Mouse (Mus musculus) lung, embryonic 15.5 days (tissue): ENCODE data around the gene Ypel2. TPM values are rescaled to one million over a fixed set of nuclear protein-coding genes. Genes with fewer than 3 reads are reported as not detected.
A peak's percentile ranks its signal among the peaks of the same experiment; 100 is the strongest.

Experiments
- ATAC-seq: fragments of 200-750 bp; cut with Nextera tagmentation; 2 replicates; pipeline ENCODE4 v1.8.0; 2017; ENCODE audit warnings: moderate number of reproducible peaks, borderline replicate concordance; ENCODE audit not compliant: low FRiP score, low TSS enrichment; ENCODE audit errors: extremely low read depth
- H3K27ac ChIP-seq: fragments of 300-500 bp; sonication (generic); 2 replicates; pipeline ENCODE4 v1.5.1; 2015; ENCODE audit warnings: moderate library complexity, mild to moderate bottlenecking, inconsistent platforms
- H3K27me3 ChIP-seq: fragments of 300-500 bp; sonication (generic); 2 replicates; pipeline ENCODE4 v1.6.1; 2015; ENCODE audit warnings: inconsistent platforms
- H3K36me3 ChIP-seq: fragments of 300-500 bp; sonication (generic); 2 replicates; pipeline ENCODE4 v1.6.1; 2015; ENCODE audit warnings: inconsistent platforms
- H3K4me1 ChIP-seq: fragments of 300-500 bp; sonication (generic); 2 replicates; pipeline ENCODE4 v1.6.1; 2015; ENCODE audit warnings: inconsistent platforms
- H3K4me2 ChIP-seq: fragments of 300-500 bp; sonication (generic); 2 replicates; pipeline ENCODE4 v1.6.1; 2015; ENCODE audit warnings: inconsistent platforms, mild to moderate bottlenecking, moderate library complexity
- H3K4me3 ChIP-seq: fragments of 300-500 bp; sonication (generic); 2 replicates; pipeline ENCODE4 v1.5.1; 2015; ENCODE audit warnings: mild to moderate bottlenecking, inconsistent platforms
- H3K9ac ChIP-seq: fragments of 300-500 bp; sonication (generic); 2 replicates; pipeline ENCODE4 v1.6.1; 2015; ENCODE audit warnings: inconsistent platforms
- H3K9me3 ChIP-seq: fragments of 300-500 bp; sonication (generic); 2 replicates; pipeline ENCODE4 v1.6.1; 2016; ENCODE audit warnings: inconsistent platforms
- WGBS: fragments of 180-500 bp; shearing (Covaris S2); methylation state at CpG from one replicate; pipeline ENCODE4 v1.1.7; 2015; 5-methylcytosine and 5-hydroxymethylcytosine counted together
- polyA plus RNA-seq: library from polyadenylated mRNA; unstranded; fragments of >200 nt; fragmentation: Nextera tagmentation; extraction: Ambion mirVana; gene quantifications from 2 replicates; pipeline ENCODE4 v1.2.1, GENCODE M21; 2015

Gene Ypel2
- polyA plus RNA-seq, 1 experiment from 2014 or later = 9.4 TPM

DNA sequence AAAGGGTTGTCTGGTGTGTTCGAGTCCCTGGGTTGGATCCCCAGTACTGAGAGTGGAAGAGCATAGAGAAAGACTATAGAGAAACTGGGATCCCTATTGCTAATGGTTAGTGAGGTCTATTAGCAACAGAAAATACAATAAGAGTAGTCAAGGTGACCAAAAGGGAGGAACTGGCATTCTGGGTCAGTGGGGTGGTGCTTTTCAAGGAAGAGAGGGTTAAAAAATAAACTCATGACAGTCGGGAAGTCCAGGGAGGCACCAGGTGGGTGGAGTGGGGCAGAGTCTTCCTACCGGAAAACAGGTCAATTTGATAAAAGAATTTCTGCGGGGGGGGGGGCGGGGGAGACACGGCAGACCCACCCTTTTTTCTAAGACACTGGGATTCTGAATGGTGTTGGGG, 823 bp upstream of the Ypel2 start:
- 23% methylated on average over 6 of the region's 6 CpGs for WGBS
- H3K9ac ChIP-seq = peak overlapping the region; percentile 29; the same call in 1 of the 2 replicates
- no peaks in the 10 kb centered on the region for H3K36me3 ChIP-seq
- peak overlapping the region; percentile 97 for H3K4me3 ChIP-seq
- peaks cover 33% of the 10 kb centered on the region for H3K4me1 ChIP-seq
- ATAC-seq = no peak
- no peaks in the 10 kb centered on the region for H3K9me3 ChIP-seq
- H3K4me2 ChIP-seq = peak overlapping the region; percentile 85
- no peaks in the 10 kb centered on the region for H3K27me3 ChIP-seq
- H3K27ac ChIP-seq = peak overlapping the region; percentile 92

DNA sequence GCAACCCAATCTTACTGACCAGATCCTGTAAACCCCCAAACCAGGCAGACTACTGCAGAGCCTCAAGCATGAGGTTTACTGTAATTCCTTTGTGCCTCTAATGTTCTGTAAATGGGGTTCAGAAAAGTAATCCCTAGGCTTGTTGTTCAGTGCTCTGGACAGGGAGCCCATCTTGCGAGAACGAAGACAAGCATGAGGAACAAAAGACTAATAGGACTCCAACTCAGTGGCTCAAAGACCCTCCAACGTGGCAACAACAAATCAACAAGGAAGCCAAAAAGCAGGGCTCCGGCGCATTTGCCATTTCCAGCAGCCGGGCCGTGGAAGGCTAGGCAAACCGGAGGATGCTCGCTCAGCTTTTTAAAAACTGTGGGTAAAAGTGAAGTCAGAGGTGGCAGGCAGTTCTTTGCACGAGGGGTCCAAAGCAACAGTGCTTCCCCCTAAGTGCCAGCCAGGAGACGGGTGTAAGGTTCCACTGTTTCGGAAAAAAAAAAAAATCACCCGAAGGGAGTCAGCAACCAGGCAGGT, 982 bp downstream of the Ypel2 start:
- under 1% methylated on average over 13 of the region's 13 CpGs for WGBS
- Histone ChIP-seq H3K9me3 (no peaks in the 10 kb centered on the region), H3K4me2 (peak overlapping the region; percentile 85), H3K4me1 (peaks cover 33% of the 10 kb centered on the region), H3K27ac (peak overlapping the region; percentile 92), H3K27me3 (no peaks in the 10 kb centered on the region), H3K9ac (peak overlapping the region; percentile 69), H3K36me3 (no peaks in the 10 kb centered on the region), H3K4me3 (peak overlapping the region; percentile 97)
- ATAC-seq = no peak

DNA sequence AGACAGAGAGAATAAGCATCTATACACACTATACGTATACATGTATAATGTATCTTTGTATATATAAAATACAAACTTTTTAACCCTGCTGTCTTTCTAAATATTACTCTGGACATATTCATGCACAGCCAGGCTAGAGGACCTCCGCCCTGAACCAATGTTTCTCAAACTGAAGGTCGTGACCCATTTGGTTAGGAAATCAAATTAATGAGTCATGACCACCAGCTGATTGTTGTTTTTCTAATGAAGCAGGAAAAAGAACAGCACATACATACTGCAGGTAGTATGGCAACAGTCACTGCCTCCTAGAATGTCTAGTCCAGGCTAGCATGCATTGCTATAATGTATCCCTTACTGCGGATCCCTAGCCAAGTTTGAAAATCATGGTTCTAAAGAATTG, 2.3 kb downstream of the Ypel2 start:
- Histone ChIP-seq H3K4me1 (peaks cover 36% of the 10 kb centered on the region), H3K9ac (no peak overlapping the region), H3K27me3 (no peaks in the 10 kb centered on the region), H3K9me3 (no peaks in the 10 kb centered on the region), H3K36me3 (no peaks in the 10 kb centered on the region), H3K4me3 (no peak overlapping the region), H3K4me2 (no peak overlapping the region; the same call in 1 of the 2 replicates), H3K27ac (no peak overlapping the region)
- no peak for ATAC-seq
- 92% methylated on average over 4 of the region's 4 CpGs for WGBS

DNA sequence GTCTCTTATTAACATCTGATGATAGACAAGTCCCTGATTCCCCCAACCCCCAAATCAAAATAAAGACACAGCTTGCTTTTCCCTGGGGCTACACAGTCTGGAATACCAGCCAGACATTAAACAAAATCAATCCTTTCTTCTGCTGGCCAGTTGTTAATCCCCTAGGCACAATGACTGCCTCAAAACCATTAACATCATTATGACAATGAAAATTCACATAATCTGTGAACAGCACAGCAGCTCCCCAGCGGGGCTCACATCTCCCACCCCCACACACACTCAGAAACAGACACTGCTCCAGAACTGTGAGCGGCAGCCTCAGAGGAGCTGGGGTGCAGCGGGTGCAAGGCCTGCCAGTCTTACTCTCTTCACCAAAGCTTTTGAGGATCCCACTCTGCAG, 3.2 kb downstream of the Ypel2 start:
- H3K4me1 ChIP-seq = peaks cover 36% of the 10 kb centered on the region
- WGBS = 78% methylated on average over 3 of the region's 3 CpGs

DNA sequence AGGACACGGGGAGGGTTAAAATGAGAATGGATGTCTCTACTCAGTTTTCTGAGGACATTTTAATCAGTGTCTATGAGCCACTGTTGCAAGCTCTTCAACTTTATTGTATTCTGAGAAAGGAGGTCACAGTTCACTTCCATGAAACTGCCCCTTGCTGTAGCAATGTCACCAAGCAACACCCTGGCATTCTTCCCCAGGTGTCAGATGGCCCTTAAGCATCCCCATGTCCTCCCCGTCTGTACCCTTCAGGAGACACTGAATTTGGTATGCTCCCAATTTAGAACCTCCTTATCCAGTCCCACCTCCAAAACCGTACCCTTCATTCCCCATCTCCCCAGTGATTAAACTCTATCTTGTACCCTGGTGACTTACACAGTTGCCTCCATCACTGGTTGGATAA, 8.5 kb downstream of the Ypel2 start:
- H3K27me3 ChIP-seq = no peaks in the 10 kb centered on the region
- ATAC-seq = no peak
- H3K36me3 ChIP-seq = no peaks in the 10 kb centered on the region
- H3K4me3 ChIP-seq = no peak overlapping the region
- 0 out of 2 replicates have a peak, but pooled peaks cover 5% of the 10 kb centered on the region for H3K4me1 ChIP-seq
- H3K4me2 ChIP-seq = no peak overlapping the region
- H3K9me3 ChIP-seq = no peaks in the 10 kb centered on the region
- 77% methylated on average over 3 of the region's 3 CpGs for WGBS
- no peak overlapping the region for H3K9ac ChIP-seq
- H3K27ac ChIP-seq = no peak overlapping the region

More for the DNA sequence above, 3.2 kb downstream of the Ypel2 start:
- no peak overlapping the region for H3K4me3 ChIP-seq
- H3K9me3 ChIP-seq = no peaks in the 10 kb centered on the region
- H3K4me2 ChIP-seq = no peak overlapping the region
- no peak for ATAC-seq
- no peak overlapping the region for H3K27ac ChIP-seq
- no peaks in the 10 kb centered on the region for H3K27me3 ChIP-seq
- H3K36me3 ChIP-seq = no peaks in the 10 kb centered on the region
- H3K9ac ChIP-seq = no peak overlapping the region

DNA sequence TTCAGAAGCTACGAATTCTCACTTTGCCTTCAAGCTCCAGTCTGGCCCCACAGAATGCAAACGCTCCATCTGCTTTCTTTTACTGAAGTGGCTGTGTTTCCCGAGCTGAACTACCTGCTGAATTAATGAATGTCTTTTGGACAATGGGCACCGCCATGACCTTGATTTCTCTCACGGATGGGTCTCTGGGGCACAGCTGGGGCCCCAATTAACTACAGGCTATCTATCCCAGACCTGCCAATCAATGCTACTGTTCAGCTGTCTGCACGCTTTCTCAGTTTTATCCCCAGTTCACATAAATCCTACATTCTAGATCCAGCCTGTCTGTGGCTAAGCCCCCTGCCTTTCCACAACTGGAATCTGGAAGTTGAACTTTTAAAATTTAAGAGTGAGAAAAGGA, 10.5 kb downstream of the Ypel2 start:
- Histone ChIP-seq H3K27me3 (no peaks in the 10 kb centered on the region), H3K9ac (no peak overlapping the region), H3K4me2 (no peak overlapping the region), H3K9me3 (no peaks in the 10 kb centered on the region), H3K4me3 (no peak overlapping the region), H3K4me1 (0 out of 2 replicates have a peak, but pooled peaks cover 6% of the 10 kb centered on the region), H3K27ac (no peak overlapping the region), H3K36me3 (no peaks in the 10 kb centered on the region)
- ATAC-seq = no peak
- WGBS = 78% methylated on average over 6 of the region's 6 CpGs

DNA sequence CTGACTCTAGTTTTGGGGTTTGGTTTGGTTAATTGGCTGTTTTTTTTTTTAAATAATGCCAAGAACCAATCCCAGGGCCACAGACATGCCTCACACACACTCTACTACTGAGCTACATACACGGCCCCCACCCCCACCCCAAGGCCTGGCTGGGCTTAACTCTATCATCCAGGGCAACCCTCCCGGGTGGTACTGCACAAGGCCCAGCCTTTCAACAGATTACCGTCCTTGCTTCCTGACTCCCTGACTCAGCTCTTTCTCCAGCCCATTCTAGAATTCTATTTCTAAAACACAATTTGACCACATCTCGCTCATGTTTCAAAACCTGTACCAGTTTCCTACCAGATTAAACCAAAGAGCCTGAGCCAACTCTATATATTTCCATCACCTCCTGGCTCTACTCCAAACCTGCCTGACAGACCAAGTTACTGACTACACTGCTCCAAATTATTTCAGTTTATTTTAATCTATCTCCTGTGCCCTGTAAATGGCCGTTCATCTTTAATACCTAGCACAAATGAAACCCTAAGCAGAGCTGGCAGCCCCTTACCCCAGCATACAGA, 12.2 kb downstream of the Ypel2 start:
- no peak for ATAC-seq
- WGBS = 59% methylated on average over 5 of the region's 5 CpGs
- no peak overlapping the region for H3K9ac ChIP-seq
- no peak overlapping the region for H3K4me2 ChIP-seq
- H3K27ac ChIP-seq = no peak overlapping the region
- no peaks in the 10 kb centered on the region for H3K9me3 ChIP-seq
- H3K36me3 ChIP-seq = no peaks in the 10 kb centered on the region
- 0 out of 2 replicates have a peak, but pooled peaks cover 3% of the 10 kb centered on the region for H3K4me1 ChIP-seq
- H3K4me3 ChIP-seq = no peak overlapping the region
- no peaks in the 10 kb centered on the region for H3K27me3 ChIP-seq

DNA sequence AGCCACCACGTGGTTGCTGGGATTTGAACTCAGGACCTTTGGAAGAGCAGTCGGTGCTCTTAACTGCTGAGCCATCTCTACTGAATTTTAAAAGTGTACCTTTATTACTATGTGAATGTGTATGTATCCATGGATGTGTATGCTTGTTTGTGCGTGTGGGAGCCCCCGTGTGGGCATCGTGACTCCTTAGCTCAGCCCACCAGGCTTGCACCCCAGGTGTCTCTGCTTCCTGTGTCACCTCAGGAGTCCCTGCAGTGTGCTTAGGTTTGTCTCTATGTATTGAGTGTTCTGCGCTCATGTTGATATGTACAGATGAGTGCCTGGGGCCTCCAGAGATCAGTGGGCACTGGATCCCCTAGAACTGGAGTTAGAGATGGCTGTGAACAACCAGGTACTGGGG, 13.0 kb downstream of the Ypel2 start:
- Histone ChIP-seq H3K36me3 (no peaks in the 10 kb centered on the region), H3K9me3 (no peaks in the 10 kb centered on the region), H3K9ac (no peak overlapping the region), H3K27ac (no peak overlapping the region), H3K4me3 (no peak overlapping the region), H3K27me3 (no peaks in the 10 kb centered on the region), H3K4me2 (no peak overlapping the region), H3K4me1 (0 out of 2 replicates have a peak, but pooled peaks cover 3% of the 10 kb centered on the region)
- no peak for ATAC-seq
- 89% methylated on average over 6 of the region's 6 CpGs for WGBS

DNA sequence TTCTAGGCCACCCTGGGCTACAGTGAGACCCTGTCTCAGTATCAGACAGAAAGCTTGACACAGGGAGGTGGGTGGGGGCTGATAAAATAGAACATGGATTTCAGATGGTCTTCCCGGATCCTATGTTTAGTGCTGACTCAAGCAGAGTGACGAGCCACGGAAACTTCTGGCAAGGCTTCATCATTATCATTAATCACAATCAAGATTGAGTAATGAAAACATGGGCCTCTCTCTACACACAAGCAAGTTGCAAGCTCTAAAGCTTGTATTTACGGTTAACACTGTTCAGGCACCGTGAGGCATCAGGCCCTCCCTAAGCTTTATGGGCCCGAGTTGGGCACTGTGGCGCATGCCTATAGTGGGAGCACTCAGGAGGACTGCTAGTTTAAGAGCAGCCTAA, 13.7 kb downstream of the Ypel2 start:
- H3K4me3 ChIP-seq = no peak overlapping the region
- H3K4me1 ChIP-seq = 0 out of 2 replicates have a peak, but pooled peaks cover 3% of the 10 kb centered on the region
- H3K27me3 ChIP-seq = no peaks in the 10 kb centered on the region
- no peak overlapping the region for H3K4me2 ChIP-seq
- WGBS = 68% methylated on average over 7 of the region's 7 CpGs
- no peak for ATAC-seq
- H3K27ac ChIP-seq = no peak overlapping the region
- H3K9me3 ChIP-seq = no peaks in the 10 kb centered on the region
- H3K9ac ChIP-seq = no peak overlapping the region
- H3K36me3 ChIP-seq = no peaks in the 10 kb centered on the region

DNA sequence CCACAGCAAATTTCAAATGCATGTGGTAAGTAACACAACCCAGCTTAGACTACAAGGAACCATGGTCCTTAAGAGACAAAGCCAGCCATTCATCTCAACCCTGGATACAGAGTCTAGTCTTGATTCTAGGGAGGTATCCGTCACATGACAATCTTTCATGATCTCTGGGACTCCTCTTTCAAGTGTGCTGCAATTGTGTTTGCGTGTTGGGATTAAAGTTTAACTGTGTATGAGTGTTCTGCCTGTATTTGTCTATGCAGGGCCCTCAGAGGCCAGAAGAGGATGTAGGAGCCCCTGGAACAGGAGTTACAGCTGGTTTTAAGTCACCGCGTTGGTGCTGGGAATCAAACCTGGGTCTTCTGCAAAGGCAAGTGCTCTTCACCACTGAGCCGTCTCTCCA, 16.3 kb downstream of the Ypel2 start:
- Histone ChIP-seq H3K4me2 (no peak overlapping the region), H3K9me3 (no peaks in the 10 kb centered on the region), H3K36me3 (no peaks in the 10 kb centered on the region), H3K27me3 (no peaks in the 10 kb centered on the region), H3K4me3 (no peak overlapping the region), H3K9ac (no peak overlapping the region), H3K4me1 (peaks cover 12% of the 10 kb centered on the region), H3K27ac (no peak overlapping the region)
- 92% methylated on average over 5 of the region's 5 CpGs for WGBS
- no peak for ATAC-seq

DNA sequence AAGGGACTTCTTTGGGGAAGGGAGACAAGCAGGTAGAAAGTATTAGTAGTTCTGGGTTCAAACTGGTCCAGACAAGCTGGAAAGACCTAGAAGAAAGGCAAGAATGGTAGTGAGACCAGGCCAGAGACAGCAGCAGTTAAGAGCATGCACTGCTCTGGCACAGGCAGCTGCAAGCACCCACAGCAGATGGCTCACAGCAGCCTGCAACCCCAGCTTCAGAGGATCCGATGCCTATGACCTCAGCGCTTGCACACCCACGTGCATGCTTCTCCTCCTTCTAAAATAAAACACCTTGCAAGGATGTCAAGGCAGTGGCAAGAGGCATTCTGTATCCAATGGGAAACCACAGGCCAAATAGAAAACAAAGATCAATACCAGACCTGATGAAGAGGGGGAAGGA, 19.1 kb downstream of the Ypel2 start:
- Histone ChIP-seq H3K9me3 (no peaks in the 10 kb centered on the region), H3K4me2 (no peak overlapping the region), H3K36me3 (no peaks in the 10 kb centered on the region; the same call in 1 of the 2 replicates), H3K4me1 (peaks cover 14% of the 10 kb centered on the region), H3K27me3 (no peaks in the 10 kb centered on the region), H3K4me3 (no peak overlapping the region), H3K27ac (no peak overlapping the region), H3K9ac (no peak overlapping the region)
- ATAC-seq = no peak
- 86% methylated on average over 3 of the region's 3 CpGs for WGBS

DNA sequence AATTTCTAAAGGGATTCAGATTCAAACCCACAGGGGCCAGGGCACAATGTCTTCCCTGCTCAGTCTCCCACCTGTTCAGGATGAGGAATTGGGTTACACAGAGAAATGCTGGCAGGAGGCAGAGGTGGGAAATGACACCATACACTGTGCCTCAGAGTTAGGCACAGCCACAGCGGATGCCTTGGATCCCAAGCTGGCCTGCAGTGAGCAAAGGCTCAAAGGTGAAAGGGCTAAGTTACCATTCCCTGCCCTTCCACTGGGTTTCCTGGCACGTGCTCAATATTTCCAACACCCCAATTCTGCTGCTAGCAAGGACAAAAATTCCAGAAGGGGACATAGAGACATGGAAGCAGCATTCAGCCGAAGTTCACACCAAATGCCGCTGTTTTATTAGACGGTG, 20.3 kb downstream of the Ypel2 start:
- Histone ChIP-seq H3K4me2 (no peak overlapping the region), H3K9ac (no peak overlapping the region), H3K27ac (no peak overlapping the region), H3K9me3 (no peaks in the 10 kb centered on the region), H3K4me1 (peaks cover 25% of the 10 kb centered on the region), H3K27me3 (no peaks in the 10 kb centered on the region), H3K36me3 (no peaks in the 10 kb centered on the region; the same call in 1 of the 2 replicates), H3K4me3 (no peak overlapping the region)
- no peak for ATAC-seq
- WGBS = 45% methylated on average over 5 of the region's 5 CpGs
